Mouse (Mus musculus) limb, embryonic 15.5 days (tissue): ENCODE data around the gene Pbx3. TPM values are rescaled to one million over a fixed set of nuclear protein-coding genes. Genes with fewer than 3 reads are reported as not detected.

Source experiments
- ATAC-seq: fragments of 200-750 bp; cut with Nextera tagmentation; 2 replicates; pipeline ENCODE4 v1.8.0; 2017; ENCODE audit warnings: low read depth, moderate TSS enrichment; ENCODE audit not compliant: insufficient number of reproducible peaks, low FRiP score, low TSS enrichment
- H3K27ac ChIP-seq: fragments of 300-500 bp; sonication (generic); 2 replicates; pipeline ENCODE4 v1.5.1; 2015; ENCODE audit warnings: moderate library complexity, mild to moderate bottlenecking, inconsistent platforms
- H3K27me3 ChIP-seq: fragments of 300-500 bp; sonication (generic); 2 replicates; pipeline ENCODE4 v1.6.1; 2015; ENCODE audit warnings: inconsistent platforms
- H3K36me3 ChIP-seq: fragments of 300-500 bp; sonication (generic); 2 replicates; pipeline ENCODE4 v1.6.1; 2015; ENCODE audit warnings: inconsistent platforms
- H3K4me1 ChIP-seq: fragments of 300-500 bp; sonication (generic); 2 replicates; pipeline ENCODE4 v1.6.1; 2015; ENCODE audit warnings: inconsistent platforms
- H3K4me2 ChIP-seq: fragments of 300-500 bp; sonication (generic); 2 replicates; pipeline ENCODE4 v1.6.1; 2015; ENCODE audit warnings: mild to moderate bottlenecking, inconsistent platforms
- H3K4me3 ChIP-seq: fragments of 300-500 bp; sonication (generic); 2 replicates; pipeline ENCODE4 v1.5.1; 2015; ENCODE audit warnings: mild to moderate bottlenecking, inconsistent platforms
- H3K9ac ChIP-seq: fragments of 300-500 bp; sonication (generic); 2 replicates; pipeline ENCODE4 v1.6.1; 2015; ENCODE audit warnings: inconsistent platforms
- H3K9me3 ChIP-seq: fragments of 300-500 bp; sonication (generic); 2 replicates; pipeline ENCODE4 v1.6.1; 2016; ENCODE audit warnings: inconsistent platforms
- WGBS: fragments of 180-500 bp; shearing (Covaris S2); methylation state at CpG from one replicate; pipeline ENCODE4 v1.1.7; 2015; 5-methylcytosine and 5-hydroxymethylcytosine counted together
- polyA plus RNA-seq: library from polyadenylated mRNA; unstranded; fragments of >200 nt; fragmentation: Nextera tagmentation; extraction: Ambion mirVana; gene quantifications from 2 replicates; pipeline ENCODE4 v1.2.1, GENCODE M21; 2015

Gene Pbx3
- 16.6 and 19.2 TPM in 2 replicates for polyA plus RNA-seq

DNA sequence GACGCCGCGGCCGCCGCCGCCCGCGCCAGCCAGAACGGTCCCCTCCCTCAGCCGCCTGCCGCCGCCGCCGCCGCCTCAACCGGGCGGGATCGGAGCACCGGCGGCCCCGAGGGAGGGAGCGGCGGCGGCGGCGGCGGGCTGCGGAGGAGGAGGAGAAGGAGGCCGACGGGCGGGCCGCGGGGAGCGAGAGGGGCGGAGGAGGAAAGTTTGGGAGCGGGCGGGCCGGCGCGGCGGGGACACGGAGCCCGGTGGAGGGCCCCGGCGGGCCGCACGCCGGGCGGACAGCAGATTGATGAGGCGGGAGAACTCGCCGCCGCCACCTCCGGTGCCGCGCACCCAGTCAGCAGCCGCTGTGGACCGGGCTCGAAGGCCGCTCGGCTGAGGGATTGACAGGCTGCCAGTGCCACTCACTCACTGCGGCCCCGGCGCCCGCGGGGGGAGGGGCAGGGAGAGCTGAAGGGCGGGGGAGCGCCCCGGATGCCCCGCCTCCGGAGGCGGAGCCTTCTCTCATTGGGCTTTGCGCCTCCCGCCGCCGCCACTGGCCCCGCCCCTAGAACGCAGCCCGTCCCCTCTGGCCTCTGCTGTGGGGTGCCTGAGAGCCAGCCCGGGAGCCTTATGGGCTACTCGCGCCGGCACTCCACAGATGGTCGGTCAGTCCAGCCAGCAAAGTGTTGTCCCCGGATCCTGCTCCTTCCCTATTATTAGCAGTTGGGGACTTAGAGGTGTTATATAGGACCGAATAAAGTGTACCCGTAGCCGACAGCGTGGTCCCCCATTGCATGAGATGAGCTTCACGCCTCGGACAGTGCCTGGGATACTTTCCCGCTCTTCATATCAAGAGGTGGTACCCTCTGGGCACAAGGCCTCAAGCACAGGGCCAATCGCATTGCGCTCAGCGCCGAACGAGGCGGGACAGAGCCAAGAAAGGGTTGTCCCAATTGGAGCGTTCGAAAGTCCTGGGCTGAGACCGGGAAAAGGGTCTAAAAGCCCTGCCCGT, at the start of gene Pbx3:
Gene Pbx3 (minus strand): TSS at position 838 of the 997 bp plus-strand sequence.
- Histone ChIP-seq H3K4me3 (peak within 1 kb of the TSS; percentile 84), H3K4me1 (peaks cover 15% of the 10 kb centered on the region), H3K9ac (peak within 1 kb of the TSS; percentile 88), H3K27ac (peak within 1 kb of the TSS; percentile 95), H3K36me3 (no peaks in the 10 kb centered on the region), H3K27me3 (no peaks in the 10 kb centered on the region), H3K4me2 (peak within 1 kb of the TSS; percentile 88), H3K9me3 (no peaks in the 10 kb centered on the region)
- WGBS, result under 1% methylated on average over 69 of the region's 102 CpGs
- ATAC-seq, result peak; percentile 91

DNA sequence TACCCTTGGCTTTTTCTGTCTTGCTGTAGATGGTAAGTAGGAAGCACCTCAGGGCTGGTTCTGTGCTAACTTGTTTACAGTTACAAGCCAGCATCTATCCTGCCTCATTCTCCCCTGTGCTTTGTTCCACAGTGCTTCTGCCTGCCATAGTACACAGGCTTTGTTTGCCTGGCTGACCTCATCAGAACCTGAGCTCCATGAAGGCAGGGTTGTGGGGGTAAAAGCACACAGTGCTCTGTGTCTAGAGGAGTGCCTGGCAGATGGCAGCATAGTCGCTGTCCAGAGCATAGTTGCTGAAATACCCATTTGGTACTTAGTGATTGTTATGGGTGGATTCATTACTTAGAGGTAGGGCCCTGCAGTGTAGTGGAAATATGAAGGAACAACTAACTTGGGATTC, 47.3 kb upstream of the Pbx3 start:
- H3K4me1 ChIP-seq, result no peaks in the 10 kb centered on the region
- H3K27me3 ChIP-seq, result no peaks in the 10 kb centered on the region
- no peak overlapping the region for H3K27ac ChIP-seq
- H3K4me3 ChIP-seq, result no peak overlapping the region
- H3K9ac ChIP-seq, result no peak overlapping the region
- H3K4me2 ChIP-seq, result no peak overlapping the region
- H3K9me3 ChIP-seq, result no peaks in the 10 kb centered on the region
- ATAC-seq, result no peak
- 43% methylated on average over 1 of the region's 1 CpGs for WGBS
- no peaks in the 10 kb centered on the region for H3K36me3 ChIP-seq

DNA sequence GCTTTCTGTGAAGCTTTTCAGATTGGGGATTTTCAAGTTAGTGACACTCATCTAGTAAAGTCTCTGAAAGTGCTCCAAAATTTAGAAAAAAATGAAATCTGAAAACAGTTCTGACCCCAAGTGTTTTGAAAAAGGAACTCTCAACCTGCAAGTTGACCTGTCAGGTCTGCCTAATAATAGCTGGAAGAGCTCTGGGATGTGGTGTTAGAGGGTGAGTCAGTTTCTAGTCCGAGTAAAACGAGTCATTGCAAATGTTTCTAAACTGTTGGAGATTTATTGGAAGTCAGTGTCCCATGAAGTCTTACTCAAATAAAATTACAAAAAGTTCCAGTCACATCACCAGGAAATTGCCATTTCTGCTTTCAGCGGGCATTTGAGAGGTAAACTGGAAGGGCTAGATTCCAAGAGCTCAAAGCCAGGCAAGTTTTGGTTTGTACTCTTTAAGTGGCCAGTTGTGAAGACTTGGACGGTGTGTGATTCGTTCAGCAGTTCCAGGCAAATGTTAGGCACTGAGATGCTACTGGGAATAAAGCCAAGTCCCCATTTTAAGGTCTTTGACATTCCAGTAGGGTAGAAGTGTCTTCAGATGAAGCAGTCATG, 36.9 kb upstream of the Pbx3 start:
- Histone ChIP-seq H3K27me3 (no peaks in the 10 kb centered on the region), H3K27ac (no peak overlapping the region), H3K9me3 (no peaks in the 10 kb centered on the region), H3K9ac (no peak overlapping the region), H3K4me2 (no peak overlapping the region), H3K36me3 (no peaks in the 10 kb centered on the region), H3K4me1 (peaks cover 10% of the 10 kb centered on the region), H3K4me3 (no peak overlapping the region)
- WGBS, result 70% methylated on average over 5 of the region's 5 CpGs
- no peak for ATAC-seq

DNA sequence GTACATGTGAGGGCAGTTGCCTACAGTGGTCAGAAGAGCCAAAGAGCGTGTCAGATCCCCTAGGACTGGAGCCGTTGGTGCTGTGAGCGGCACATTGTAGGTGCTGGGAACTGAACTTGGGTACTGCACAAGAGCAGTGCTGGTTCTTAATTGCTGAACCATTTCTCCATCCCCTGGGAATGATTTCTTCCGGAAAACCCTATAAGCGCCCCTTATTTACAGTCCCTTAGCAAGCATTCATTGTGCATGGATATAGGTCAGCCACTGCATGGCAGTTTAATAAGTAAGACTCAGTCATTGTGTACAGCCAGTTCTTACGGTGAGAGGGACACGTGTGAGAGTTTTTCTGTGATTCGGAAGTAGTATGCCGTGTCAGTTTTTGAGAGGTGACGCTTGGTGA, 35.4 kb upstream of the Pbx3 start:
- Histone ChIP-seq H3K9me3 (no peaks in the 10 kb centered on the region), H3K4me3 (no peak overlapping the region), H3K4me2 (no peak overlapping the region), H3K36me3 (no peaks in the 10 kb centered on the region), H3K27me3 (no peaks in the 10 kb centered on the region), H3K4me1 (peaks cover 10% of the 10 kb centered on the region), H3K9ac (no peak overlapping the region), H3K27ac (no peak overlapping the region)
- no peak for ATAC-seq
- WGBS, result 90% methylated on average over 10 of the region's 10 CpGs

DNA sequence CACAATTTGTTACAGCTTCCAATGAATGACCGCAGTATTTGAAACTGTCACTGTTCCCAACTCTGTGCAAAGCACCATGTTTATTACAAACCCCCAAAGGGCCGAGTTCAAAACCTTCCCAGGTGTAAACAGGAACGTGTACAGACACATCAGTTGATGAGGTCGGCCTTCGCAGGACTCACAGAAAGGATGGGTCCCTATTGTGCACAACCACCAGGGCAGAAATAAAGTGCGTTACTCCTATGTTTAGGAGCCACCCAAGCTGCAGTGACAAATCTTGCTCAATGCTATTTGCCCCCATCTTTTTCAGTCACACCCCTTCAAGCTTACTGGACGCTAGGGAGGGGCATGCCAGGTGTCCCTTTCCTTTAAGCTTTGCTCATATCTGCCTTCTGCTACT, 34.7 kb upstream of the Pbx3 start:
- Histone ChIP-seq H3K36me3 (no peaks in the 10 kb centered on the region), H3K4me3 (peak overlapping the region; percentile 71), H3K9me3 (no peaks in the 10 kb centered on the region), H3K9ac (peak overlapping the region; percentile 77; the same call in 1 of the 2 replicates), H3K27ac (no peak overlapping the region), H3K27me3 (no peaks in the 10 kb centered on the region), H3K4me1 (peaks cover 10% of the 10 kb centered on the region), H3K4me2 (peak overlapping the region; percentile 74)
- WGBS, result 42% methylated on average over 7 of the region's 7 CpGs
- no peak for ATAC-seq

DNA sequence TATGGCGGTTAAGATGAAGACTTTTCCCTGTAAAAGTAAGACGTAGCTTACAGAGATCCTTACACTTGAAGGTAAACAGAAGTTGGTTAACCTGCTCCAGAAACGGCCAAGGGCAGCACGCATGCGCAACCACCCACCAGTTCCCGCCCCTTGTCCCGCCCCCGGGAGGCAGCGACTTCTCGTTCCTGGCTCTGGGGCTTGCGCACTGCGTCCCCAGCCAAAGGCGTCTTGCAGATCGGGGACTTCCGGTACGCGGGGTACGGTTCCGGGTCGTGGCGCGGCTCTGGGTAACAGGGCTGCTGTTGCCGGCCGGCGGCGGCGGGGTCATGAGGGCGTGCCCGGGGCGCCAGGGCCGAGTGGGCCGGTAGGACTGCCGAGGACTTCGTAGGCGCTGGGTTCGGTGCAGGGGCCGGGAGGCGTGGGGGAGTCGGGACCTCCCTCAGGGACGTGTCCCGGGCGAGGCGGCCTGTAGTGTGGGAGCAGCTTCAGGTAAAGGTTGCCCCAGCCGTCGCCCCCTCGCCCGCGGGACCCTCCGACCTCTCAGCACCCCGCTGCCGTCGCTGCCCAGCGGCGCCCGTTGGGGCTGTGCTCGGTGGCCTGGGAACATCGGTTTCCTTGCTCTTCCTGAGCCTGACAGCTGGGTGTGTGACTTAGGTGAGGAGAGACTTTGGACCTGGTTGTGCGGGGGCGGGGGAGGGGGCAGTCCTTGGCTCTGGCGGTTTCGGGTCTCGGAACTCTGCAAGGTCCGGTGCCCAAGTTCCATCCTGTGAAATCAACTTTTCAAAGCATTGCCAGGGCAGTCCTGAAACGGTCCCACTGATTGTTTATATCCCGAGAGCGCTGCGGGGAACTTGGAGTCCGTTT, 33.9 kb upstream of the Pbx3 start, which contains the start of gene Mapkap1:
Gene Mapkap1 (plus strand): TSS at position 171 of the 864 bp plus-strand sequence.
- peak within 1 kb of the TSS; percentile 71 for H3K4me3 ChIP-seq
- under 1% methylated on average over 68 of the region's 68 CpGs for WGBS
- H3K27ac ChIP-seq, result peak within 1 kb of the TSS; percentile 28; the same call in 1 of the 2 replicates
- peak within 1 kb of the TSS; percentile 77 for H3K9ac ChIP-seq
- peaks cover 10% of the 10 kb centered on the region for H3K4me1 ChIP-seq
- peak; percentile 95 for ATAC-seq
- peak within 1 kb of the TSS; percentile 74 for H3K4me2 ChIP-seq
- no peaks in the 10 kb centered on the region for H3K27me3 ChIP-seq
- H3K36me3 ChIP-seq, result no peaks in the 10 kb centered on the region
- no peaks in the 10 kb centered on the region for H3K9me3 ChIP-seq

DNA sequence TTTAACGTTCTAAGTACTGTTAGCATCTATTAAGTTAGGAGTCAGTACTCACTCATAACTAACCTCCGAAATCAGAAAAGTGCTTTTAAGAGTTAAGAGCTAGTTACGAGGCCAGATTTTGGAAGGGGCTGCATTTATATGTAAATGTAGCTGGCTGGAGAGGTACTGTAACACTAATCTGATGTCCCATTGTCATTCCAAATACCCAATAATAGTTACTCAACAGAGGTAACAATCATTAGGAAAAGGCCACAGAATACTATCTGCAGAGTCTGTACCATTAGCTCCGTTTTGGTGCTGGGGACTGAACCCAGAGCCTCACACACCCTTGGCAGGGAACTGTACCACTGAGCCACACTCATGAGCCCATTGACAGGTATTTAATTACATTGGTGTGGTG, 26.6 kb upstream of the Pbx3 start:
- H3K27me3 ChIP-seq, result no peaks in the 10 kb centered on the region
- H3K4me2 ChIP-seq, result no peak overlapping the region
- no peak for ATAC-seq
- H3K9ac ChIP-seq, result no peak overlapping the region
- H3K36me3 ChIP-seq, result no peaks in the 10 kb centered on the region
- 63% methylated on average over 4 of the region's 4 CpGs for WGBS
- no peak overlapping the region for H3K27ac ChIP-seq
- H3K9me3 ChIP-seq, result no peaks in the 10 kb centered on the region
- H3K4me1 ChIP-seq, result no peaks in the 10 kb centered on the region
- H3K4me3 ChIP-seq, result no peak overlapping the region

DNA sequence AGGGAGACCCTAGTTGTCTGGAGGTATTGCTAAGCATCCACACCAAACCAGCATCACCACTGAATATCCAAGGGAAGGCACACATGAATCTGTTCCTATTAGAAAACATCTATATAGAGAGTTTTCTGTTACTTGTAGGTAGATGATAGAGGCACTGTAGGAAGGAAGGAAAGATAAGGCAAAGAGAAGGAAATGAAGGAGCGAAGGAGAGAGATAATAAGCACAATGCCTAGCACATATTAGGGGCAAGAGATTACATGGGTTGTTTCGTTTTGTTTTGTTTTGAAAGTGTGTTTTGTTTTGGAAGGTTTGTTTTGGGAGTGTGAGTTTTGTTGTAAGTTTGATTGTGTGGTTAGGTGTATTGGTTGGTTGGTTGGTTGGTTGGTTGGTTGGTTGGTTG, 6.0 kb upstream of the Pbx3 start:
- Histone ChIP-seq H3K36me3 (no peaks in the 10 kb centered on the region), H3K4me3 (no peak overlapping the region), H3K4me2 (no peak overlapping the region), H3K4me1 (no peaks in the 10 kb centered on the region), H3K9ac (no peak overlapping the region), H3K27ac (no peak overlapping the region), H3K27me3 (no peaks in the 10 kb centered on the region), H3K9me3 (no peaks in the 10 kb centered on the region)
- ATAC-seq, result no peak
- WGBS, result 92% methylated on average over 2 of the region's 2 CpGs

DNA sequence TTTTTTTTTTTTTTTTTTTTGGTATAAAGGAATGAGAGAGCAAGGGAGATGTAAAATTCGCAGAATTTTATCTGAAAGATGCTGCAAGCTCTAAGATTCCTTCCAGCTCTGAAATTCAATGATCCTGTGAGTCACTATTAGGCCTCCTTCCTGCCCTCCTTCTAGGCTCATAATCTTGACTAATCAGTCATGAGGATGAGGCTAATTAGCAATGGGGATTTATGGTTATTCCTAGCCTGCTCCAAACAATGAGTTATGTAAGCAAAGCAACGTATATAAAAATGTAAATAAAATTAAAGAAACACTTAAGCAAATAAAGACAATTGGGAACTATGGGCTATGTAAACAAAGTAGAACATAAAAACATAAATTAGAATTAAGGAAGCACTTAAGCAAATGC, 1.4 kb upstream of the Pbx3 start:
- Histone ChIP-seq H3K9me3 (no peaks in the 10 kb centered on the region), H3K27ac (no peak overlapping the region), H3K4me3 (no peak overlapping the region), H3K36me3 (no peaks in the 10 kb centered on the region), H3K27me3 (no peaks in the 10 kb centered on the region), H3K9ac (no peak overlapping the region), H3K4me1 (peaks cover 12% of the 10 kb centered on the region), H3K4me2 (no peak overlapping the region)
- WGBS, result 63% methylated on average over 2 of the region's 2 CpGs
- no peak for ATAC-seq

DNA sequence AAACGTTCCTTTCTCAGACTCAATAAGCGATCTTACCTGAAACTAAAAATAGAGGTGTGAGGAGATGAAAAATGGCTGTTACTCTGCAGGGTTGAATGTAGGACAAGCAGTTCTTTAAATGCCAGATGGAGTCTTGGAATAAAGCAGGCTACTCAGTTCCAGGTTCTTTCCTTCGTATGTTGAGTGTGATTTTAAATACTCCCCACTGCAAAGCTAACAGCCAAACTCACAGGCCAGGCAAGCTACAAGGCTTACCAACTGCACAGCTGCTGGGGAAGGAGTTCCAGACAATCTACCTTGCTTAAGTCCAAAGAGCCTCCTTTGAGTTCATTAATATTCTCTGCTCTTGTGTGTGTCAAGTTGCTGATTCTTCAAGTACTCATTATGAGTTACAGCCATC, 944 bp upstream of the Pbx3 start:
- peak overlapping the region; percentile 88; the same call in 1 of the 2 replicates for H3K4me2 ChIP-seq
- 25% methylated on average over 3 of the region's 3 CpGs for WGBS
- H3K27me3 ChIP-seq, result no peaks in the 10 kb centered on the region
- peak overlapping the region; percentile 84; the same call in 1 of the 2 replicates for H3K4me3 ChIP-seq
- no peak overlapping the region for H3K9ac ChIP-seq
- H3K36me3 ChIP-seq, result no peaks in the 10 kb centered on the region
- H3K27ac ChIP-seq, result no peak overlapping the region
- peaks cover 12% of the 10 kb centered on the region for H3K4me1 ChIP-seq
- H3K9me3 ChIP-seq, result no peaks in the 10 kb centered on the region
- no peak for ATAC-seq

DNA sequence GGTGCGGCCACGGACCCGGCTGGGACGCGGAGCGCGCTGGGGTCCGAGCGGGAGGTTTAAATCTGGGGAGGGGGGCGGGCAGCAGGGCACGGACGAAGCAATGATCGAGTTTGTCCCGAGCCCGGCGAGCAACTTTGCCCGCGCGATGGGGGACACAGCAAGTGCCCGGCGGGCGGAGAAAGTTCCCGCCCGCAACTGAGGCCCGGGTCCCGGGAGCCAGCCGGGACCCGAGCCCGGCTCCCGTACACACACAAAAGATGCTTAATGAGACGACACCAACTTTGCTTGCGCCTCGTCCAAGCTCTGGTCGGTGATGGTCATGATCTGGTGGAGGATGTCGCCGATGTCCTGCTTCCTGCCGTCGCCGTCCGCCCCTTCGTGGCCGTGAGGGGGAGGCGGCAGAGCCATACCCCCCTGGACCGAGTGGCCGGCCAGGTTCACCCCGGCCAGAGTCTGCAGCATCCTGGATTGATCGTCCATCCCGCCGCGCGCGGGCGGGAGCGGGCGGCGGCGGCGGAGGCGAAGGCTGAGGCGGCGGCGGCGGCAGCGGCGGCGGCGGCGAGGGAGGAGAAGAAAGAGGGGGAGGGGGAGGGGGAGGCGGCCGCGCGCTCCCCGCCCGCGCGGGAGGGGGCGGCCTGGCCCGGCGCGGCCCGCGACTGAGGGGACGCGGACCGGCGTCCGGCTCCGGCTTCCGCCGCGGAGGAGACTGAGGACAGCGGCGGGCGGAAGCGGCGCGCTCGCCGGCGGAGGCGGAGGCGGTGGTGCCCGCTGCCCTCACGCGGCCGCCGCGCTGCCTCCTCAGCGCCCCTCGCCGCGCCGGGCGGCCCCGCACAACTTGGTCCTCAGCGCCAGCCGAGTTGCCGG, 1.3 kb downstream of the Pbx3 start:
- ATAC-seq, result 0 out of 2 replicates have a peak, but pooled peaks have one; percentile 15
- Histone ChIP-seq H3K27me3 (no peaks in the 10 kb centered on the region), H3K9ac (peak overlapping the region; percentile 88), H3K36me3 (no peaks in the 10 kb centered on the region), H3K27ac (peak overlapping the region; percentile 95), H3K4me2 (peak overlapping the region; percentile 88), H3K4me3 (peak overlapping the region; percentile 84), H3K4me1 (peaks cover 15% of the 10 kb centered on the region), H3K9me3 (no peaks in the 10 kb centered on the region)
- WGBS, result 1% methylated on average over 55 of the region's 118 CpGs
